Mouse (Mus musculus): ENCODE data around the gene Catsper4. TPM values are rescaled to one million over a fixed set of nuclear protein-coding genes. Genes with fewer than 3 reads are reported as not detected.

Gene Catsper4
- polyA plus RNA-seq, 1 experiment from 2014 or later: 0.32 TPM

GRCm38 (mm10) chr4:134181825-134182224 lies 45.4 kb downstream of the Catsper4 start:
- no peak overlapping the region for H3K27ac ChIP-seq (ENCODE audit: low read length)
- no peak overlapping the region for H3K9ac ChIP-seq (replicated peaks; ENCODE audit: low read depth, low read length)
- no peaks in the 10 kb centered on the region for H3K9me3 ChIP-seq (ENCODE audit: control insufficient read depth, low read depth, low read length)
- no peaks in the 10 kb centered on the region for H3K27me3 ChIP-seq (ENCODE audit: control insufficient read depth, insufficient read depth, low read length)
- H3K36me3 ChIP-seq (ENCODE audit: control insufficient read depth, insufficient read depth, low read length): no peaks in the 10 kb centered on the region; the same call in 1 of the 2 replicates
- peaks cover 5% of the 10 kb centered on the region for H3K4me1 ChIP-seq (ENCODE audit: control insufficient read depth, insufficient read depth, low read length)
- ATAC-seq (ENCODE audit: insufficient number of reproducible peaks, insufficient read depth, low FRiP score, low read depth): peak; percentile 54; the same call in 1 of the 2 replicates
- no peak overlapping the region for H3K4me2 ChIP-seq (replicated peaks; ENCODE audit: low read depth, low read length)
- no peak overlapping the region for H3K4me3 ChIP-seq (ENCODE audit: low read depth, low read length)

DNA sequence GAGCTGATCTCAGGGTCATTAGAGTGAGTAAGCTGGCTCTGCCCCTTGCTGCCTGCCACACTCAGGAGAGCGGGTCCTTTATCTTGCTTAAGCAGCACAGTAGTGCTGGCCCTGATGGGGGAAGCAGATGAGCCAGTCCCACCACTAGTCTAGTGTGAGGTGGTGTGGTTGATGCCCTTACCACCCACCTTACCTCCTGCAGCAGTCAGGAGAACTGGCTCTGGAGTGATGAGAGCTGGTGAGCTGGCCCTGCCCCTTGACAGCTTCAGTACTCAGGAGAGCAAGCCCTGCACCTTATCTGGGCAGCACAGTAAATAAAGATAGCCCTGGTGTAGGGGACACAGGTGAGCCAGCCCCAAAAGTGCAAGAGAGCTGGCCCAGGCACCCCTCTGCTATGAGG lies 46.1 kb downstream of the Catsper4 start:
- Histone ChIP-seq H3K27me3 (ENCODE audit: control insufficient read depth, insufficient read depth, low read length) (no peaks in the 10 kb centered on the region), H3K4me1 (ENCODE audit: control insufficient read depth, insufficient read depth, low read length) (peaks cover 4% of the 10 kb centered on the region), H3K4me2 (replicated peaks; ENCODE audit: low read depth, low read length) (no peak overlapping the region), H3K27ac (ENCODE audit: low read length) (no peak overlapping the region), H3K4me3 (ENCODE audit: low read depth, low read length) (no peak overlapping the region), H3K36me3 (ENCODE audit: control insufficient read depth, insufficient read depth, low read length) (no peaks in the 10 kb centered on the region; the same call in 1 of the 2 replicates), H3K9ac (replicated peaks; ENCODE audit: low read depth, low read length) (no peak overlapping the region), H3K9me3 (ENCODE audit: control insufficient read depth, low read depth, low read length) (no peaks in the 10 kb centered on the region)
- ATAC-seq (ENCODE audit: insufficient number of reproducible peaks, insufficient read depth, low FRiP score, low read depth): peak; percentile 23; the same call in 1 of the 2 replicates
- 100% methylated on average over 1 of the region's 1 CpGs for WGBS

- ATAC-seq (ENCODE audit: insufficient number of reproducible peaks, insufficient read depth, low FRiP score, low read depth): no peak
- H3K27ac ChIP-seq (ENCODE audit: low read length): no peak overlapping the region
Observed at GRCm38 (mm10) chr4:134172391-134172790, 54.8 kb downstream of the Catsper4 start.

DNA sequence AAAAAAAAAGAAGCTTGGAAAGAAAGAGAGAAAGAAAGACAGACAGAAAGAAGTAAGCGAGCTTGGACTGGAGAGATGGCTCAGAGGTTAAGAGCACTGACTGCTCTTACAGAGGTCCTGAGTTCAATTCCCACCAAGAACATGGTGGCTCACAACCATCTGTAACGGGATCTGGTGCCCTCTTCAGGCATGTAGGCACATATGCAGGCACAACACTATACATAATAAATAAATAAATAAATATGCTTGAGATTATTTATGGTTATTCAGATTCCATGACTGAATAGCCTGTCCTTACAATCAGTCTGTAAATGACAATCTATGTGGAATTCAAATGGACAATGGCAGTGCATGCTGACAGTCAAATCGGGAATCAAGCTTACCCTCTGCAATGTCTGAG lies 60.3 kb downstream of the Catsper4 start:
- WGBS: 96% methylated on average over 3 of the region's 3 CpGs
- H3K4me2 ChIP-seq (replicated peaks; ENCODE audit: low read depth, low read length): no peak overlapping the region
- H3K9me3 ChIP-seq (ENCODE audit: control insufficient read depth, low read depth, low read length): no peaks in the 10 kb centered on the region
- no peak overlapping the region for H3K9ac ChIP-seq (replicated peaks; ENCODE audit: low read depth, low read length)
- peaks cover 8% of the 10 kb centered on the region; the same call in 1 of the 2 replicates for H3K36me3 ChIP-seq (ENCODE audit: control insufficient read depth, insufficient read depth, low read length)
- no peak overlapping the region for H3K27ac ChIP-seq (ENCODE audit: low read length)
- ATAC-seq (ENCODE audit: insufficient number of reproducible peaks, insufficient read depth, low FRiP score, low read depth): no peak
- H3K4me1 ChIP-seq (ENCODE audit: control insufficient read depth, insufficient read depth, low read length): no peaks in the 10 kb centered on the region
- H3K27me3 ChIP-seq (ENCODE audit: control insufficient read depth, insufficient read depth, low read length): no peaks in the 10 kb centered on the region
- H3K4me3 ChIP-seq (ENCODE audit: low read depth, low read length): no peak overlapping the region

More at GRCm38 (mm10) chr4:134172391-134172790, 54.8 kb downstream of the Catsper4 start:
- H3K9me3 ChIP-seq (ENCODE audit: control insufficient read depth, low read depth, low read length): no peaks in the 10 kb centered on the region
- no peaks in the 10 kb centered on the region for H3K27me3 ChIP-seq (ENCODE audit: control insufficient read depth, insufficient read depth, low read length)
- H3K4me3 ChIP-seq (ENCODE audit: low read depth, low read length): no peak overlapping the region
- H3K4me2 ChIP-seq (replicated peaks; ENCODE audit: low read depth, low read length): no peak overlapping the region
- H3K9ac ChIP-seq (replicated peaks; ENCODE audit: low read depth, low read length): no peak overlapping the region
- WGBS: 73% methylated on average over 3 of the region's 3 CpGs
- H3K4me1 ChIP-seq (ENCODE audit: control insufficient read depth, insufficient read depth, low read length): no peaks in the 10 kb centered on the region
- H3K36me3 ChIP-seq (ENCODE audit: control insufficient read depth, insufficient read depth, low read length): peaks cover 8% of the 10 kb centered on the region; the same call in 1 of the 2 replicates

DNA sequence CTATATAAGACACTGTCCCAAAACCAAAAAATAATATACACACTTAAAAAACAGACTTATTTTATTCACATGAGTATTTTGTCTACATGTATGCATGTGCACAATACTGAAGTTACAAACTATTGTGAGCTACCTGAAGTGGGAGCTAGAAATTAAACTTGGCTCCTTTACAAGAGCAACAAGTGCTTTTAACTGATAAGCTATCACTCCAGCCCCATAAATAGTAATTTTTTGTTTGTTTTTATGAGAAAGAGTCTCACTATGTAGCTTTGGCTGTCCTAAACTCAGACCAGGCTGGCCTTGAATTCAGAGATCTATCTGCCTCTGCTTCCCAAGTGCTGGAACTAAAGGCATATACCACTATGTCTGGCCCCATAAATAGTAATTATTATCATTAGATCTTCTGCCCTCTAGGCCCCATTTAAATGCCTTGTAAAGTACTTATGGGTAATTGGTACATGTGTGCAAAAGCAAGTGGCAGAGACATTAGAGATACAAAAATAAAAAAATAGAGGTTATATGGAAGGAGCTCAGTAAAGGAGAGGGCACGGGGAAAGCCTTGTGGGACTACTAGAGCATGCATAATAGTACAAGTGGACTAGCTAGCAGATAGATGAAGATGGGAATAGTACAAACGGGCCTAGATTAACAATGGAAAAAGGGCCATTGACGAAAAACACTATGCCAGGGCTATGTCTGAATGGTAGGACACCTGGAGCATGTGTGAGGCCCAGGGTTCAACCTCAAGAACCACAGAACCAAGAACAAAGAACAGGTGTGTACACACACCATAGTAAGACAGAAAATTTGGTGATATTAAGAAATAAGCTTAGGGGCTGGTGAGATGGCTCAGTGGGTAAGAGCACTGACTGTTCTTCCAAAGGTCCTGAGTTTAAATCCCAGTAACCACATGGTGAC lies 61.4 kb downstream of the Catsper4 start:
- H3K4me3 ChIP-seq (ENCODE audit: low read depth, low read length): no peak overlapping the region
- H3K4me2 ChIP-seq (replicated peaks; ENCODE audit: low read depth, low read length): no peak overlapping the region
- no peak for ATAC-seq (ENCODE audit: insufficient number of reproducible peaks, insufficient read depth, low FRiP score, low read depth)
- 88% methylated on average over 3 of the region's 3 CpGs for WGBS
- H3K36me3 ChIP-seq (ENCODE audit: control insufficient read depth, insufficient read depth, low read length): peaks cover 2% of the 10 kb centered on the region; the same call in 1 of the 2 replicates
- H3K27me3 ChIP-seq (ENCODE audit: control insufficient read depth, insufficient read depth, low read length): no peaks in the 10 kb centered on the region
- H3K4me1 ChIP-seq (ENCODE audit: control insufficient read depth, insufficient read depth, low read length): no peaks in the 10 kb centered on the region
- H3K9ac ChIP-seq (replicated peaks; ENCODE audit: low read depth, low read length): no peak overlapping the region
- no peak overlapping the region for H3K27ac ChIP-seq (ENCODE audit: low read length)
- H3K9me3 ChIP-seq (ENCODE audit: control insufficient read depth, low read depth, low read length): no peaks in the 10 kb centered on the region

GRCm38 (mm10) chr4:134165024-134165423 lies 62.2 kb downstream of the Catsper4 start:
- H3K27me3 ChIP-seq (ENCODE audit: control insufficient read depth, insufficient read depth, low read length): no peaks in the 10 kb centered on the region
- peaks cover 2% of the 10 kb centered on the region; the same call in 1 of the 2 replicates for H3K36me3 ChIP-seq (ENCODE audit: control insufficient read depth, insufficient read depth, low read length)
- H3K4me1 ChIP-seq (ENCODE audit: control insufficient read depth, insufficient read depth, low read length): no peaks in the 10 kb centered on the region
- ATAC-seq (ENCODE audit: insufficient number of reproducible peaks, insufficient read depth, low FRiP score, low read depth): no peak
- H3K4me2 ChIP-seq (replicated peaks; ENCODE audit: low read depth, low read length): no peak overlapping the region
- WGBS: 72% methylated on average over 6 of the region's 6 CpGs
- H3K4me3 ChIP-seq (ENCODE audit: low read depth, low read length): no peak overlapping the region
- H3K9ac ChIP-seq (replicated peaks; ENCODE audit: low read depth, low read length): no peak overlapping the region
- H3K9me3 ChIP-seq (ENCODE audit: control insufficient read depth, low read depth, low read length): no peaks in the 10 kb centered on the region
- H3K27ac ChIP-seq (ENCODE audit: low read length): no peak overlapping the region

GRCm38 (mm10) chr4:134164591-134164990 lies 62.6 kb downstream of the Catsper4 start:
- H3K4me2 ChIP-seq (replicated peaks; ENCODE audit: low read depth, low read length): no peak overlapping the region
- no peaks in the 10 kb centered on the region for H3K4me1 ChIP-seq (ENCODE audit: control insufficient read depth, insufficient read depth, low read length)
- H3K27ac ChIP-seq (ENCODE audit: low read length): no peak overlapping the region
- H3K9me3 ChIP-seq (ENCODE audit: control insufficient read depth, low read depth, low read length): no peaks in the 10 kb centered on the region
- H3K4me3 ChIP-seq (ENCODE audit: low read depth, low read length): no peak overlapping the region
- WGBS: 83% methylated on average over 5 of the region's 6 CpGs
- H3K9ac ChIP-seq (replicated peaks; ENCODE audit: low read depth, low read length): no peak overlapping the region
- ATAC-seq (ENCODE audit: insufficient number of reproducible peaks, insufficient read depth, low FRiP score, low read depth): no peak
- no peaks in the 10 kb centered on the region for H3K27me3 ChIP-seq (ENCODE audit: control insufficient read depth, insufficient read depth, low read length)
- H3K36me3 ChIP-seq (ENCODE audit: control insufficient read depth, insufficient read depth, low read length): no peaks in the 10 kb centered on the region; the same call in 1 of the 2 replicates
